Mouse (Mus musculus) midbrain, embryonic 14.5 days (tissue): ENCODE data around the gene Olfr351. TPM values are rescaled to one million over a fixed set of nuclear protein-coding genes. Genes with fewer than 3 reads are reported as not detected.

ENCODE experiments used
- ATAC-seq: fragments of 200-750 bp; cut with Nextera tagmentation; 2 replicates; pipeline ENCODE4 v1.8.0; 2017; ENCODE audit warnings: moderate number of reproducible peaks, moderate library complexity; ENCODE audit not compliant: low FRiP score, low TSS enrichment
- DNase-seq: peaks from one replicate; pipeline ENCODE4 v3.0.0-alpha.2; 2015
- H3K27ac ChIP-seq: fragments of 300-500 bp; sonication (generic); replicated peaks from 2 replicates; pipeline ENCODE4 v1.5.1; 2014; ENCODE audit warnings: mild to moderate bottlenecking, low read depth, low read length, moderate library complexity
- H3K27me3 ChIP-seq: fragments of 300-500 bp; sonication (generic); 2 replicates; pipeline ENCODE4 v1.6.1; 2014; ENCODE audit warnings: low read length, control low read depth, mixed read lengths; ENCODE audit not compliant: control insufficient read depth, insufficient read depth
- H3K36me3 ChIP-seq: fragments of 300-500 bp; sonication (generic); 2 replicates; pipeline ENCODE4 v1.6.1; 2014; ENCODE audit warnings: low read length, control low read depth; ENCODE audit not compliant: control insufficient read depth, insufficient read depth
- H3K4me1 ChIP-seq: fragments of 300-500 bp; sonication (generic); 2 replicates; pipeline ENCODE4 v1.6.1; 2014; ENCODE audit warnings: mild to moderate bottlenecking, antibody characterized with exemption, low read length, control low read depth; ENCODE audit not compliant: control insufficient read depth, insufficient read depth
- H3K4me2 ChIP-seq: fragments of 300-500 bp; sonication (generic); 2 replicates; pipeline ENCODE4 v1.6.1; 2014; ENCODE audit warnings: mild to moderate bottlenecking, low read length, moderate library complexity
- H3K4me3 ChIP-seq: fragments of 300-500 bp; sonication (generic); replicated peaks from 2 replicates; pipeline ENCODE4 v1.5.1; 2014; ENCODE audit warnings: low read depth, low read length
- H3K9ac ChIP-seq: fragments of 300-500 bp; sonication (generic); replicated peaks from 2 replicates; pipeline ENCODE4 v1.6.1; 2014; ENCODE audit warnings: mild to moderate bottlenecking, low read length, moderate library complexity
- H3K9me3 ChIP-seq: fragments of 300-500 bp; sonication (generic); 2 replicates; pipeline ENCODE4 v1.6.1; 2016; ENCODE audit warnings: low read length, control low read depth, mixed read lengths; ENCODE audit not compliant: control insufficient read depth
- WGBS: fragments of 180-500 bp; shearing (Covaris S2); extraction: QIAGEN DNeasy Blood & Tissue Kit; methylation state at CpG from one replicate; pipeline ENCODE4 v1.1.7; 2014; 5-methylcytosine and 5-hydroxymethylcytosine counted together
- polyA plus RNA-seq: library from polyadenylated mRNA; unstranded; fragments of >200 nt; fragmentation: Nextera tagmentation; extraction: Ambion mirVana; gene quantifications from 2 replicates; pipeline ENCODE4 v1.2.1, GENCODE M21; 2014

The Olfr351 gene
- polyA plus RNA-seq = not detected in 2 replicates

GRCm38 (mm10) chr2:36862560-36862959, at the start of gene Olfr351:
Olfr351 (minus strand) TSS chr2:36862660.
- DNase-seq (no peak), ATAC-seq (no peak)
- Histone ChIP-seq H3K9me3 (peaks cover 10% of the 10 kb centered on the region), H3K27me3 (no peaks in the 10 kb centered on the region), H3K27ac (no peak within 1 kb of the TSS), H3K4me2 (no peak within 1 kb of the TSS), H3K4me3 (no peak within 1 kb of the TSS), H3K4me1 (no peaks in the 10 kb centered on the region), H3K36me3 (no peaks in the 10 kb centered on the region), H3K9ac (no peak within 1 kb of the TSS)
- 80% methylated on average over 1 of the region's 1 CpGs for WGBS

- DNase-seq (no peak), ATAC-seq (no peak)
- H3K36me3 ChIP-seq = no peaks in the 10 kb centered on the region
- no peaks in the 10 kb centered on the region for H3K27me3 ChIP-seq
- H3K4me2 ChIP-seq = no peak within 1 kb of the TSS
- H3K4me3 ChIP-seq = no peak within 1 kb of the TSS
- H3K9ac ChIP-seq = no peak within 1 kb of the TSS
- no peaks in the 10 kb centered on the region for H3K4me1 ChIP-seq
- no peak within 1 kb of the TSS for H3K27ac ChIP-seq
- H3K9me3 ChIP-seq = peaks cover 19% of the 10 kb centered on the region
Measured at GRCm38 (mm10) chr2:36905380-36905779, 42.9 kb upstream of the Olfr351 start, which contains the start of gene Olfr354. Olfr354 (plus strand) TSS chr2:36905680.

- Histone ChIP-seq H3K27me3 (no peaks in the 10 kb centered on the region), H3K4me2 (no peak overlapping the region), H3K4me1 (no peaks in the 10 kb centered on the region), H3K27ac (no peak overlapping the region), H3K36me3 (no peaks in the 10 kb centered on the region), H3K9ac (no peak overlapping the region), H3K9me3 (peaks cover 8% of the 10 kb centered on the region; the same call in 1 of the 2 replicates), H3K4me3 (no peak overlapping the region)
- peak; percentile 40; the same call in 1 of the 2 replicates for ATAC-seq
- no peak for DNase-seq
Measured at GRCm38 (mm10) chr2:36897114-36897513, 34.7 kb upstream of the Olfr351 start.

GRCm38 (mm10) chr2:36892836-36893235, 30.4 kb upstream of the Olfr351 start, which contains the start of gene Olfr353:
Olfr353 (minus strand) TSS chr2:36892936.
- H3K27ac ChIP-seq = no peak within 1 kb of the TSS
- no peaks in the 10 kb centered on the region for H3K36me3 ChIP-seq
- H3K9ac ChIP-seq = no peak within 1 kb of the TSS
- H3K4me1 ChIP-seq = no peaks in the 10 kb centered on the region
- H3K9me3 ChIP-seq = peaks cover 10% of the 10 kb centered on the region; the same call in 1 of the 2 replicates
- DNase-seq (no peak), ATAC-seq (no peak)
- no peak within 1 kb of the TSS for H3K4me3 ChIP-seq
- H3K27me3 ChIP-seq = no peaks in the 10 kb centered on the region
- no peak within 1 kb of the TSS for H3K4me2 ChIP-seq

GRCm38 (mm10) chr2:36868160-36868559, 5.7 kb upstream of the Olfr351 start, which contains the start of gene Olfr352:
Olfr352 (plus strand) TSS chr2:36868460.
- Histone ChIP-seq H3K27ac (no peak within 1 kb of the TSS), H3K4me3 (no peak within 1 kb of the TSS), H3K9me3 (peaks cover 19% of the 10 kb centered on the region), H3K9ac (no peak within 1 kb of the TSS), H3K4me1 (no peaks in the 10 kb centered on the region), H3K4me2 (no peak within 1 kb of the TSS), H3K27me3 (no peaks in the 10 kb centered on the region), H3K36me3 (no peaks in the 10 kb centered on the region)
- DNase-seq (no peak), ATAC-seq (no peak)
- 82% methylated on average over 1 of the region's 1 CpGs for WGBS

GRCm38 (mm10) chr2:36846010-36846409, 16.4 kb downstream of the Olfr351 start, which contains the start of gene Olfr350:
Olfr350 (plus strand) TSS chr2:36846310.
- Histone ChIP-seq H3K36me3 (no peaks in the 10 kb centered on the region), H3K9ac (no peak within 1 kb of the TSS), H3K9me3 (peaks cover 10% of the 10 kb centered on the region; the same call in 1 of the 2 replicates), H3K27me3 (no peaks in the 10 kb centered on the region), H3K4me2 (no peak within 1 kb of the TSS), H3K4me1 (no peaks in the 10 kb centered on the region), H3K27ac (no peak within 1 kb of the TSS), H3K4me3 (no peak within 1 kb of the TSS)
- DNase-seq (no peak), ATAC-seq (no peak)
- WGBS = 94% methylated on average over 1 of the region's 1 CpGs

GRCm38 (mm10) chr2:36816932-36817331, 45.5 kb downstream of the Olfr351 start, which contains the start of gene Olfr3:
Olfr3 (minus strand) TSS chr2:36817032.
- Histone ChIP-seq H3K36me3 (no peaks in the 10 kb centered on the region), H3K27ac (no peak within 1 kb of the TSS), H3K4me1 (no peaks in the 10 kb centered on the region), H3K9me3 (peaks cover 9% of the 10 kb centered on the region; the same call in 1 of the 2 replicates), H3K4me2 (no peak within 1 kb of the TSS), H3K9ac (no peak within 1 kb of the TSS), H3K4me3 (no peak within 1 kb of the TSS), H3K27me3 (no peaks in the 10 kb centered on the region)
- 75% methylated on average over 1 of the region's 1 CpGs for WGBS
- no peak for ATAC-seq
- DNase-seq = no peak

Other genes with a start within 250 kb of the Olfr351 start
- not detected in 2 replicates for gene Olfr345, start 222.6 kb downstream of the Olfr351 start, polyA plus RNA-seq
- gene Olfr346, start 176.9 kb downstream of the Olfr351 start, polyA plus RNA-seq = not detected in 2 replicates
- gene Olfr347, start 130.8 kb downstream of the Olfr351 start, polyA plus RNA-seq = not detected in 2 replicates
- gene Olfr348, start 78.4 kb downstream of the Olfr351 start, polyA plus RNA-seq = not detected in 2 replicates
- gene Olfr50, start 72.1 kb downstream of the Olfr351 start, polyA plus RNA-seq = not detected in 2 replicates
- not detected in 2 replicates for gene Olfr3, start 45.6 kb downstream of the Olfr351 start, polyA plus RNA-seq
- not detected in 2 replicates for gene Olfr350, start 16.4 kb downstream of the Olfr351 start, polyA plus RNA-seq
- not detected in 2 replicates for gene Olfr352, start 5.8 kb upstream of the Olfr351 start, polyA plus RNA-seq
- not detected in 2 replicates for gene Olfr353, start 30.3 kb upstream of the Olfr351 start, polyA plus RNA-seq
- gene Olfr354, start 43.0 kb upstream of the Olfr351 start, polyA plus RNA-seq = not detected in 2 replicates
- not detected in 2 replicates for gene Olfr355, start 66.2 kb upstream of the Olfr351 start, polyA plus RNA-seq
- not detected in 2 replicates for gene Olfr356, start 74.5 kb upstream of the Olfr351 start, polyA plus RNA-seq
- not detected in 2 replicates for gene Olfr357, start 131.2 kb upstream of the Olfr351 start, polyA plus RNA-seq
- gene Olfr358, start 146.7 kb upstream of the Olfr351 start, polyA plus RNA-seq = not detected in 2 replicates
- gene Olfr360, start 203.1 kb upstream of the Olfr351 start, polyA plus RNA-seq = not detected in 2 replicates
- gene Olfr361, start 226.6 kb upstream of the Olfr351 start, polyA plus RNA-seq = not detected in 2 replicates